Mouse (Mus musculus) liver, adult 2 months (tissue): ENCODE results near the gene Taco1. TPM values are rescaled to one million over a fixed set of nuclear protein-coding genes. Genes with fewer than 3 reads are reported as not detected.
"Not testable (repeated sequence)": the region's sequence is repeated elsewhere in the genome, so short reads cannot be mapped to it uniquely, and the experiment has no call there.

ENCODE experiments used
- DNase-seq: peaks from one replicate; pipeline ENCODE4 v3.0.0-alpha.2; 2011; ENCODE audit warnings: low read depth, low spot score; ENCODE audit errors: extremely low read depth
- H3K27ac ChIP-seq: fragments of 200-500 bp; replicated peaks from 2 replicates; pipeline ENCODE4 v1.5.1; 2012; ENCODE audit warnings: low read depth, mild to moderate bottlenecking, control low read depth, inconsistent platforms, low read length; ENCODE audit not compliant: insufficient read depth
- H3K27me3 ChIP-seq: fragments of 200-500 bp; 2 replicates; pipeline ENCODE4 v1.6.1; 2012; ENCODE audit warnings: mild to moderate bottlenecking, moderate library complexity, low read length, inconsistent platforms; ENCODE audit not compliant: control insufficient read depth, insufficient read depth
- H3K36me3 ChIP-seq: fragments of 200-500 bp; 2 replicates; pipeline ENCODE4 v1.6.1; 2012; ENCODE audit warnings: low read length, inconsistent platforms; ENCODE audit not compliant: control insufficient read depth, insufficient read depth
- H3K4me1 ChIP-seq: fragments of 200-500 bp; 2 replicates; pipeline ENCODE4 v1.6.1; 2011; ENCODE audit warnings: low read length; ENCODE audit not compliant: control insufficient read depth, insufficient read depth
- H3K4me3 ChIP-seq: fragments of 200-500 bp; 2 replicates; pipeline ENCODE4 v1.5.1; 2011; ENCODE audit warnings: low read depth, mild to moderate bottlenecking, control low read depth, low read length, moderate library complexity; ENCODE audit not compliant: insufficient read depth
- H3K79me2 ChIP-seq: fragments of 200-500 bp; 2 replicates; pipeline ENCODE4 v1.6.1; 2012; ENCODE audit warnings: inconsistent platforms, mild to moderate bottlenecking, low read length, moderate library complexity; ENCODE audit not compliant: control insufficient read depth, insufficient read depth
- H3K9ac ChIP-seq: fragments of 200-500 bp; 2 replicates; pipeline ENCODE4 v1.6.1; 2012; ENCODE audit warnings: low read depth, mild to moderate bottlenecking, control low read depth, inconsistent platforms, low read length
- CTCF ChIP-seq: fragments of 200-500 bp; IDR thresholded peaks from 2 replicates; pipeline ENCODE4 v1.5.1; 2011; ENCODE audit warnings: low read depth, low read length, control low read depth
- POLR2A ChIP-seq: fragments of 200-500 bp; IDR thresholded peaks from 2 replicates; pipeline ENCODE4 v1.6.1; 2011; ENCODE audit warnings: low read length, control low read depth; ENCODE audit not compliant: insufficient read depth; ENCODE audit errors: extremely low read depth
- WGBS: fragments of 180-500 bp; shearing (Covaris S2); methylation state at CpG from one replicate; pipeline ENCODE4 v1.1.7; 2018; 5-methylcytosine and 5-hydroxymethylcytosine counted together
- polyA plus RNA-seq: library from polyadenylated mRNA; depleted of rRNA; stranded (reverse); fragments of >200 nt; gene quantifications from 2 replicates; pipeline ENCODE4 v1.2.3, GENCODE M21; 2012; rRNA removed
- total RNA-seq: library from RNA; depleted of rRNA; stranded (reverse); fragments of >200 nt; gene quantifications from 2 replicates; pipeline ENCODE4 v1.2.3, GENCODE M21; 2014; rRNA removed

Taco1 gene
- total RNA-seq: 31.3 and 33.7 TPM in 2 replicates
- 19.1 and 20.0 TPM in 2 replicates for polyA plus RNA-seq

DNA sequence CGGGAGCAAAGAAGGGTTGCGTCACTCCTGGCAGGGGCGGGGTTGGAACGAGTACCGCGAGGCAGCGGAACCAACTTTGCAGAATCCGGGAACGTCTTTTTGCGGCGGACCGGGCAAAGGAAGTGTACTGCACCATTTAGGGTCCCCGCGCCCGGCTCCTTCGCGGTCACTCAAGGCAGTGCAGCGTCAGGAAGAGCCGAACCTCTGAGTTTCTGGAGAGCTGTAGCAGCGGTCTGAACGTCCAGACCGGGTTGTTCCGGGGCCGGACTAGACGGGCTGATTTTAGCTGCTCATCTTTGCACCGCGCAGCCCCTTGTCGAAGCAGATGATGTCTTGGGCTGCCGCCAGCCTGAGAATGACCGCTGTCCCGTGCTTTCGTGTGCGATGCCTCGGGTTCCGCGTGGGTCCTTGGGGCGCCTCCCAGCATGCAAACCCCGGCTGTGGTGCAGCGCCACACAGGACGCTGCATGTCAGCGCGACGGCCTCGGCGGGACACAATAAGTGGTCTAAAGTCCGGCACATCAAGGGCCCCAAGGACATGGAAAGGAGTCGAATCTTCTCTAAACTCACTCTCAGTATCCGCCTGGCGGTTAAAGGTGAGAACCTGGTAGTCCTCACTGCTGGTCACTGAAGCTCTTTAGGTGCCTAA is at the start of gene Taco1:
Gene Taco1, plus strand, starts transcription at position 139 of the 649 bp plus-strand sequence.
- Histone ChIP-seq H3K4me1 (peaks cover 9% of the 10 kb centered on the region), H3K27me3 (no peaks in the 10 kb centered on the region), H3K79me2 (peaks cover 3% of the 10 kb centered on the region), H3K27ac (peak within 1 kb of the TSS; percentile 45), H3K4me3 (peak within 1 kb of the TSS; percentile 67), H3K9ac (peak within 1 kb of the TSS; percentile 88), H3K36me3 (peaks cover 6% of the 10 kb centered on the region; the same call in 1 of the 2 replicates)
- WGBS: under 1% methylated on average over 49 of the region's 49 CpGs
- DNase-seq: peak; percentile 90
- TF ChIP-seq POLR2A: peak; percentile 59; the same call in 1 of the 2 replicates
- peak; percentile 52 for TF ChIP-seq CTCF

DNA sequence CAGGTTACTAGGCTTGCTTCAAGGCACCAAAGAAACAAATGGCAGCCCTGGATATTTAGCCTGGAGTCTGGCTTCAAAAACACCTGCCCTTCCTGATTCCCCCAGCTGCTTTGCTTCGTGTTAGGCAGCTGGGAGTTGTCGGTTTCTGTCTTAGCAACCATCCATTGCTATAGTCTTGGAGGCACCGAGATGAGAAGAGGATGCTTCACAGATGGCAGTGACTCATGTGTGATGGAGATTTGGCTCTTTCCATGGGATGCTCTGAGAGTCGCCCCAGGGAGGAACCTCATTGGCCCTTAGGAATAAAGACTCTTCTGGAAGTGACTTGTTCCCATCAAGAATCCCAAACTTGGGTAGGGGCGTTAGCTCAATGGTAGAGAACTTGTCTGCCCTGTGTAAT is 49.4 kb upstream of the Taco1 start:
- no peak overlapping the region for H3K9ac ChIP-seq
- 76% methylated on average over 5 of the region's 5 CpGs for WGBS
- TF ChIP-seq CTCF: no peak
- no peak for TF ChIP-seq POLR2A
- no peak overlapping the region for H3K27ac ChIP-seq
- DNase-seq: no peak
- H3K36me3 ChIP-seq: no peaks in the 10 kb centered on the region
- peaks cover 20% of the 10 kb centered on the region for H3K27me3 ChIP-seq
- H3K4me1 ChIP-seq: no peaks in the 10 kb centered on the region
- no peaks in the 10 kb centered on the region for H3K79me2 ChIP-seq
- no peak overlapping the region for H3K4me3 ChIP-seq

DNA sequence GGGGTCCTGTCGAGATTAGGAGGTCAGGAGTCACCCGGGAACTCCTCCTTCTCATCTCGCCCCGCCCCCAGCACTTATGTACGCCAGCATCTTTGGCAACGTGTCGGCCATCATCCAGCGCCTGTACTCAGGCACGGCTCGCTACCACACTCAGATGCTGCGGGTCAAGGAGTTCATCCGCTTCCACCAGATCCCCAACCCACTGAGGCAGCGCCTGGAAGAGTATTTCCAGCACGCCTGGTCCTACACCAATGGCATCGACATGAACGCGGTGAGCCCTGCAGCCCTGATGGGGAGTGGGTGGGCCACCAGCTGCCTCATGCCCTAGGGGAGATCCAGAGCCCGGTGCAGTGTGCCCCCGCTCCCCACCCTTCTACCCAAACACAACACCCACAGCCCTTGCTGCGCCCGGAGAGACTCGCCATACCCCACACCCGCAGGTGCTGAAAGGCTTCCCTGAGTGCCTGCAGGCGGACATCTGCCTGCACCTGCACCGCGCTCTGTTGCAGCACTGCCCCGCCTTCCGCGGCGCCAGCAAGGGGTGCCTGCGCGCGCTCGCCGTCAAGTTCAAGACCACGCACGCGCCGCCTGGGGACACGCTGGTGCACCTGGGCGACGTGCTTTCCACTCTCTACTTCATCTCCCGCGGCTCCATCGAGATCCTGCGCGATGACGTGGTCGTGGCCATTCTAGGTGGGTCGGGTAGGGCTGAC is 45.7 kb upstream of the Taco1 start:
- no peaks in the 10 kb centered on the region for H3K79me2 ChIP-seq
- H3K4me3 ChIP-seq: no peak overlapping the region
- H3K36me3 ChIP-seq: no peaks in the 10 kb centered on the region
- TF ChIP-seq CTCF (no peak), POLR2A (no peak)
- 4% methylated on average over 50 of the region's 50 CpGs for WGBS
- H3K9ac ChIP-seq: no peak overlapping the region
- no peak for DNase-seq
- H3K27ac ChIP-seq: no peak overlapping the region
- H3K4me1 ChIP-seq: no peaks in the 10 kb centered on the region
- H3K27me3 ChIP-seq: peaks cover 24% of the 10 kb centered on the region

DNA sequence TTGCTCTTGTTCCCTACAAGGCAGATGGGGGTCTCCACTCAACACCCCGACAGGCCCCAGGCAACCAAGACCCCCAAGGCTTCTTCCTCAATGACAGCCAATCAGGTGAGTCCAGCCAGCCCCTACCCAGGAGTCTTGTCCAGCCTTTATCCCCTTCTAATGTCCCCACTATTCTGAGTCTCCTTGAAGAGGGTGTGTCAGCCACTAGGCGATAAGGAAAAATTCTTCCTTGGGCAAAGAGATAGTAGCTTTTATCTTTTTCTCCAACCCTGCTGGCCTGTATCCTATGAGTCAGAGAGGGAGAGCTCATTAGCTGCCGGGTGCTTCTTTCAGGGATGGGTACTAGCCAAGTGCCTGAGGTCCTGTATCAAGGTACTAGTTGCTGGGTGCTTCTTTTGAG is 40.1 kb upstream of the Taco1 start:
- TF ChIP-seq POLR2A (no peak), CTCF (no peak)
- Histone ChIP-seq H3K9ac (no peak overlapping the region), H3K27me3 (peaks cover 8% of the 10 kb centered on the region), H3K36me3 (no peaks in the 10 kb centered on the region), H3K4me3 (no peak overlapping the region), H3K27ac (no peak overlapping the region), H3K79me2 (no peaks in the 10 kb centered on the region), H3K4me1 (no peaks in the 10 kb centered on the region)
- no peak for DNase-seq
- 69% methylated on average over 3 of the region's 3 CpGs for WGBS

DNA sequence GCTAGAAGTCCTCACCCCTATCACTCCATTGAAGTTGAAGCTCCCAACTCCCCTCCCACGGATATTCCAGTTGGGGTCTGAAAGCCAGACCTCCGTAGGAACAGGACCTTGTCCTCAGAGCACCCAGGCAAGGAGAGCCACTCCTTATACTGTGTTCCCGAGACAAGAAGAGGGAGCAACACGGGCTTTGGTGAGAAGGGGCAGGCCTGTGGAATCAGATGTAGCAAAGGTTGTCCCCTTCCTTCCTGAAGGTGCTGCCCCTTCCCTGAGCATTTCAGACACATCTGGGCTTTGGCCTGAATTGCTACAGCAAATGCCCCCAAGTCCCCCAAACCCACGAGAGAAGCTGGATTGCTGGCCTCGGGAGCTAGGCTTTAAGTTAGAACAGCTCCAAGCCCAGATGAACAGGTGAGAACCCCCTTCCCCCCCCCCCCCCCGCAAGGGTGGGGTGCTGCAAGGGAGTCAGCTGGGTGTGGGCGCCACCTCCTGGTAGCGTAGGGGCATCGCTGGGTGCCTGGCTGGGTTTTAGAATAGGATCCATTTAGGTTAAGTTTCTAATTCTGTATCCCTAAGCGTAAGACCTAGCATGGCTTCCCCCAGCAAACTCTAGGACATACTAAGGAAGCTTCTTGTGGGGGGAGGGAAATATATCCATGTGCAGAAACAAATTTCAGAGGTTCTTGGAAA is 39.3 kb upstream of the Taco1 start:
- TF ChIP-seq POLR2A (no peak), CTCF (peak; percentile 84)
- Histone ChIP-seq H3K79me2 (no peaks in the 10 kb centered on the region), H3K4me1 (no peaks in the 10 kb centered on the region), H3K36me3 (no peaks in the 10 kb centered on the region), H3K27me3 (peaks cover 4% of the 10 kb centered on the region; the same call in 1 of the 2 replicates), H3K27ac (no peak overlapping the region), H3K9ac (no peak overlapping the region), H3K4me3 (no peak overlapping the region)
- peak; percentile 24 for DNase-seq
- 28% methylated on average over 11 of the region's 11 CpGs for WGBS

DNA sequence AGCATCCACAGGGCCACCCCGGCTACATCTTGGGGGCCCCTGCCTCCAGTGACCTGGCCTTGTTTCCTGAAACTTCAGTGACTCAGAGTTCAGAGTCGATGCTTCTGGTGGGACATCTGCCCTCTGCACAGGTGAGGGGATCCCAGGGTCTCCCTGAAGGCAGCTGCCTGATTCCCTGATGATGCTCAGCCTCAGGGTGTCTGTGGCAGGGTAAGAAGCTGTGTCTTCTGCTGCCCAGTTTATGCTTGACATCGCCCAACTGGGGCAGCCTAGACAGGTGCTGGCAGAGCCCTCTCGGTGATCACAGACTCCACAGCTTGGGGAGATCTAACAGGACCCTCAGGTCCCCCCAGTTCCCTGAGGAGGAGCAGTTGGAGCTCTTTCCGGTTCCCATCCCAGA is 38.3 kb upstream of the Taco1 start:
- Histone ChIP-seq H3K4me3 (no peak overlapping the region), H3K79me2 (no peaks in the 10 kb centered on the region), H3K27ac (no peak overlapping the region), H3K36me3 (no peaks in the 10 kb centered on the region), H3K27me3 (peaks cover 4% of the 10 kb centered on the region; the same call in 1 of the 2 replicates), H3K4me1 (no peaks in the 10 kb centered on the region), H3K9ac (no peak overlapping the region)
- 90% methylated on average over 5 of the region's 5 CpGs for WGBS
- no peak for DNase-seq
- no peak for TF ChIP-seq CTCF
- TF ChIP-seq POLR2A: no peak

DNA sequence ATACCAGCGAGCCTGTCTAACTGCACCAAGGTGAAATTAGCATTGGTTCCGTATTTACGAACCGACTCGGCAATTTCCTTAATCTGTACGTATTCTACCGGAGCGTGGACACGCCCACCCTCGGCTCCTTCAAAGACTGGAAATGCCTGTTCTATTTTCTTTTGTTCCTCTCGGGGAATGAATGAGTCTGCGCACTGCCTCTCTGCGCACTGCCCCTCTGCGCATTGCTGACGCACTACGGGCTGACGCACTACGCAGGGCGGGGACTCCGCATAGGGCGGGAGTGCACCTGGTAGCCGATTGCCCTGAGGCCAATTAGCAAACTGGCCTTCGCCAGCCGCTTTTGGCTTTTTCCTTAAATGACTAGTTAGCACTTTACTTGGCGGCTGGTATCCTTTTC is 33.8 kb upstream of the Taco1 start:
- H3K36me3 ChIP-seq, H3K27me3 ChIP-seq, H3K4me1 ChIP-seq, H3K9ac ChIP-seq, H3K79me2 ChIP-seq, H3K27ac ChIP-seq, DNase-seq: not testable (repeated sequence)
- peak overlapping the region; percentile 47 for H3K4me3 ChIP-seq
- WGBS: 23% methylated on average over 12 of the region's 25 CpGs
